Mouse (Mus musculus) frontal cortex, adult 2 months (tissue): ENCODE data around the gene Zbtb9. TPM values are rescaled to one million over a fixed set of nuclear protein-coding genes. Genes with fewer than 3 reads are reported as not detected.
A peak's percentile ranks its signal among the peaks of the same experiment; 100 is the strongest.

Experiments
- DNase-seq, 2 experiments: peaks; one replicate each; pipeline ENCODE4 v3.0.0; 2022; ENCODE audit warnings: low spot score in 1 of 2; ENCODE audit errors: extremely low spot score in 1 of 2
- polyA plus RNA-seq: library from polyadenylated mRNA; depleted of rRNA; stranded (reverse); fragments of >200 nt; gene quantifications from 2 replicates; pipeline ENCODE4 v1.2.3, GENCODE M21; 2012

The Zbtb9 gene
- polyA plus RNA-seq, 1 experiment, result 16.7 TPM

DNA sequence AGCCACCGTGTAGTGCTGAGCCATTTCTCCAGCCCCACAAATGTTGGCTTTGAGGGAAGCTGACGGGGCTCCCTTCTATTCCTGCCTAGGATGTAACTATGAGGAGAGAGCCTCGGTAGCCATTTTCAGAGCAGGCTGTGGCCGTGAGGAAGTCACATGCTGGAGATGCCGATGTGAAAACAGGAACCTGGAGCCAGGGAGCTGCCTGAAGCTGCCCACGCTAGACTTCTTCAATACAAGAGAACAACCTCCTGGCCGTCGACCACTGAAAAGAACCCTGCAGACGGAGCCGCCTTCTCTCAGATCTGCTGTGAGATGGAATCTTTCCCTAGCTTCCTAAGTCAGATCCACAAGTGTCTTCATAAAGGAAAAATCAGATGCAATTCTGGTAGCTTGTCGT lies 32.7 kb downstream of the Zbtb9 start:
- peak in 1 of 2 experiments; percentile 29 for DNase-seq

DNA sequence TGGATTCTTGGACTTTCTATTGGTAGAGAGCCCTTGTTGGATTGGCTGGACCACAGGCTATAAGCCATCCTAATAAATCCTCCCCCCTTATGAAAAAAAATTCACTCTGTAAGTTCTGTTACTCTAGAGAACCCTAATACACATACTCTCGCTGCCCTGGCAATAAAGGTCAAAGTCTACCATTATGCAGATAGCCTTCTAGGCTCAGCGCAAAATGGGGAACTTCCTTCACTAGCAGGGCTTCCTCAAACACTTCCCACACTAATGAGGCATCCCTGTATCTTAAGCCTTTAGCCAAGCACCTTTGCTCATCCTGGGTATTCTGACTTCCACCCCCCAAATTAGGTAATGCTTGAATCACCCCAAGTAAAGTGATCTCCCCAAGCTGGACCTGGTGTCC lies 35.3 kb downstream of the Zbtb9 start:
- DNase-seq, result no peak

- DNase-seq, result peak in 1 of 2 experiments; percentile 63
These were observed 38.2 kb downstream of the Zbtb9 start for GRCm38 (mm10) chr17:27011167-27011566.

GRCm38 (mm10) chr17:27011998-27012672 lies 39.2 kb downstream of the Zbtb9 start:
- no peak for DNase-seq

DNA sequence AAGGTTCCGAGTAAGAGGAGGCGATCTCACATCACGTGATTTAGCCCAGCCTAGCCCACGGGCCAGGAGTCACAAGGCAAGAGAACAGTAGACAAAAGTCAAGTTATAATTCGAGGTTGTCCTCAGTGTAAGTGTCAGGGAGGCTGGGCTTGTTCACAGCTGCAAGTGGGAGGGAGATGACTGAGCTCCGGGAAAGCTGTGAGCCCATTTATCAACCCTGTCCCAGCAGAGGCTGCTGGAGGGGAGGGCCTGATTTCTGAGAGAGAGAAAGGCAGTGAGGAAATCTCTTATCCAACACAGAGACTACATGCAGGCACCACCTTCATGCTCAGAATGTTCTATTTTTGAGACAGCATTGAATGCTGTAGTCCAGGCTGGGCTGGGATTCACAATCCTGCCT lies 39.9 kb downstream of the Zbtb9 start:
- peak; percentile 66 to 71 for DNase-seq

- DNase-seq, result peak; percentile 77 to 86
These were observed 44.9 kb downstream of the Zbtb9 start for GRCm38 (mm10) chr17:27017564-27018499.

GRCm38 (mm10) chr17:27018555-27019196 lies 45.7 kb downstream of the Zbtb9 start:
- DNase-seq, result peak in 1 of 2 experiments; percentile 51

GRCm38 (mm10) chr17:27021076-27021475 lies 48.1 kb downstream of the Zbtb9 start:
- no peak for DNase-seq

GRCm38 (mm10) chr17:27021736-27022135 lies 48.8 kb downstream of the Zbtb9 start:
- no peak for DNase-seq

- no peak for DNase-seq
These were observed 50.4 kb downstream of the Zbtb9 start for GRCm38 (mm10) chr17:27023342-27023741.

GRCm38 (mm10) chr17:27025326-27025902 lies 52.4 kb downstream of the Zbtb9 start:
- no peak for DNase-seq

GRCm38 (mm10) chr17:27025951-27026350 lies 53.0 kb downstream of the Zbtb9 start:
- DNase-seq, result no peak

DNA sequence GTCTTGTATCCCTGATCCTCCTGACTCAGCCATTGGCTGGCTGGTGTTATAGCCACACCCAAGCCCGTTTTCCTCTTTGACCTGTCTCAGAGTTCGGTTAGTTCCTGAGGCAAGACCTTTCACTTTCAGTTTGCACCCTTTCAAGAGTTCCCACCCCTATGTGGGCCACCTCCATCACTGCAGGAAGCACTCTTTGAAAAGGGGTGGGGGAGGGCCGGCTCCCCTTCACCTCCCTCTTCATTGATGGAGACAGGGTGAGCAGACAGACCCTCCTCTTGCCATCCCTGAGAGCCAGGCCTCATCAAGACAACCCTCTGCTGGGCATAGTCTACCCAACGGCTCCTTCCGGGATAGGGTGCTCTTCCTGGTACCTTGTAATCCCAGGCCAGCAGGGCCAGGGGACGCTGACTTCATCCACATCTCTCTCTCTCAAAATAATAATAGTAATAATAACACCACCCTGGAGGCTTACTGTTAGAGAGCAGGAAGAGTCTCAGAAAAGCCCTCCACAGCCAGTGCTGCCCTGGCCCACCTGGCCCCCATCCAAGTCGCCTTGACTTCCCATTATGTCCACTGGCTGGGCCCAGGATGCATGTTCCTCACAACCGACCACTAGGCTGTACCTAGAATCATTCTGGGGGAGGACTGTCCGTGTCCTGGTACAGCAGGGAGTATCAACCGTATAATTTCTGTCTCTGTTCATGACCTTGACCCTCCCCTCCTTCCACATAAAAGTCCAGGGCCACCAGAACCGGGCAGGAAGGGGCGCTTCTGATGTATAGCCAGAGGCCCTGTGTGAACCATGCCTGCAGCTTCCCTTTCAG lies 54.7 kb downstream of the Zbtb9 start:
- DNase-seq, result no peak

GRCm38 (mm10) chr17:27028284-27028795 lies 55.4 kb downstream of the Zbtb9 start:
- DNase-seq, result peak; percentile 76 to 94

GRCm38 (mm10) chr17:27028909-27029308 lies 55.9 kb downstream of the Zbtb9 start, which contains the start of gene Bak1:
TSS of gene Bak1 (minus strand) at chr17:27029009.
- DNase-seq, result no peak

DNA sequence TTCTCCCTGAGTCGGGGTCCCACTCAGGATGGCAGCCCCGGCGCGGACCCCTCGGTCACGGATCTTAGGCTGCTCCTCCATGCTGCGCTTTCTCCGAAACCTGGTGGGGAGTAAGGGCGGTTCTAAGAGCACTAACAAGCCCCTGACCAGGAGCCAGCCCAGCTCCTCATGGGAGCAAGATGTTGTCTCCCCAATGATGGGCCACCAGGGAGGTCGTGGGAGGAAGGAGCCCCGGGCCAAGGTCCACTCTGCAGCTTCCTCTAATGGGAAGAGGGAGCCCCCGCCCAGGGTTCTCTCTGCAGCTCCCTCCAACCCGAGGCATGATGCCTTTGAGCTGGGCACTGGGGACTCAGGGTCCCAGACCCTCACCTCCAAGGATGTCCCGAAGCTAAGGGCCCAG lies 56.5 kb downstream of the Zbtb9 start:
- no peak for DNase-seq

DNA sequence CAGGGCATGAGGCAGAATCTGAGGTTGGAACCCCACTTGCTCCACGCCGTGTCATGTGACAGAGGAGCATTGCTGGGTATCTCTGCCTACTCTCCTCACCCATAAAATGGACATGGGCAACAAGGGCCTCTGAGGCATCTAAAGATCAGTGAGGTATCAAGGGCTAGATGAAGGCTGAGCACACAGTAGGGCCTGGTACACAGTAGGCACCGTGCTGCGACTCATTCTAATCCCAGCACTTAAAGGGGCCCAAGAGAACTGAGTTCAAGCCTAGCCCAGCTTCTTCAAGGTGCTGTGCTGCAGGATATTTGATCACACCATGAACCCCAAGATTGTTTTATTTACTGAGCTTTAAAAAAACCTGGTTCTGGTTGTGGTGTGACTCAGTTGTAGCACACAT lies 57.9 kb downstream of the Zbtb9 start:
- no peak for DNase-seq

DNA sequence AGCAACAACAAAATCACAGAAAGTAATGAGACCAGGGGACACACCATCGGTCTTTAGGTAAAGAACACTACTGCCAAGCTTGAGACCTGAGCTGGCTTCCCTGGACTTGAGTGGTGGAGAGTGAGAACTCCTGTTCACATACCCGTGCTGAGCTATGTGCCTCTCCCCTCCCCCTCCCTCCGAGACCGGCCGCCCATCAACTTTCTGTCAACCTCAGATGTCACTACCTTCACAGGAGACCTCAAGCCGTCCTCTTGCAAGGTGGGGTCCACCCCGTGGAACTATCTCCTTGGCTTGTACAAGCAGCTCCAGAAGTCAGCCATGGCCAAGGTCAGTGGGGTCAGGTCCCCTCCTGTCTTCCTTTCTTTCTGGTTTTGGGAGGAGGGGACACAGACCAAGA lies 59.4 kb downstream of the Zbtb9 start:
- no peak for DNase-seq

- peak in 1 of 2 experiments; percentile 85 for DNase-seq
These were observed 59.9 kb downstream of the Zbtb9 start for GRCm38 (mm10) chr17:27032869-27033268.

GRCm38 (mm10) chr17:27036465-27036864 lies 63.5 kb downstream of the Zbtb9 start:
- no peak for DNase-seq
